Mouse (Mus musculus) olfactory bulb, adult 2 months (tissue): ENCODE measurements around the gene Zfp219.

Experiments
- CTCF ChIP-seq: fragments of 200-500 bp; IDR thresholded peaks from 2 replicates; pipeline ENCODE4 v1.5.1; 2012; ENCODE audit warnings: low read depth, mild to moderate bottlenecking, low read length, moderate library complexity; ENCODE audit not compliant: insufficient read depth
- POLR2A ChIP-seq: fragments of 200-500 bp; IDR thresholded peaks from 2 replicates; pipeline ENCODE4 v1.6.1; 2012; ENCODE audit warnings: mild to moderate bottlenecking, low read depth, low read length, moderate library complexity; ENCODE audit not compliant: insufficient read depth

DNA sequence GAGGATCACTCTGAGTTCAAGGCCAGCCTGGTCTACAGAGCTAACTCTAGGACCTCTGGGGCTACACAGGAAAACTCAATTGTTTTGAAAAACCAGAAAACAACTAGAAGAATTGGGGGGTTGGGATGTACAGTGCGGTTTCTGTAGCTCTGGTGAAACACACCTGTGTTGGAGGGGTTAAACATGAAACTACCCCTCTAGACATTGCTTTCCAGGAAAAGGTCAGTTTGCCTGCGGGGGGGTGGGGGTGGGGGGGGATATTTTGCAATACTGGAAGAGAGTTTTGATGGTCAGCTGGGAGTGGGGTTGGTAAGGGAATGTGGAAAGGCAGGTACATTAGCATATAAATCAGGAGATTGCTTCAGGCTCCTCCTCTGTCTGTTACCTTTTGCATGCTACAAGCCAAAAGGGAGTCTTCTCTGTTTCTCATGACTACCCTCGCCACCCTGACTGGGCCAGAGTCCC is 1.7 kb upstream of the Zfp219 start:
- TF ChIP-seq CTCF (no peak), POLR2A (no peak)
